Mouse (Mus musculus) thymus, postnatal 10 days (tissue): ENCODE data around the gene Diexf.
A peak's percentile ranks its signal among the peaks of the same experiment; 100 is the strongest.

Experiments
- DNase-seq, 2 experiments: peaks; one replicate each; pipeline ENCODE4 v3.0.0; 2021; ENCODE audit warnings: low spot score in 2 of 2

Gene Diexf

GRCm38 (mm10) chr1:193138669-193139068 is 8.6 kb upstream of the Diexf start:
- DNase-seq, result no peak

DNA sequence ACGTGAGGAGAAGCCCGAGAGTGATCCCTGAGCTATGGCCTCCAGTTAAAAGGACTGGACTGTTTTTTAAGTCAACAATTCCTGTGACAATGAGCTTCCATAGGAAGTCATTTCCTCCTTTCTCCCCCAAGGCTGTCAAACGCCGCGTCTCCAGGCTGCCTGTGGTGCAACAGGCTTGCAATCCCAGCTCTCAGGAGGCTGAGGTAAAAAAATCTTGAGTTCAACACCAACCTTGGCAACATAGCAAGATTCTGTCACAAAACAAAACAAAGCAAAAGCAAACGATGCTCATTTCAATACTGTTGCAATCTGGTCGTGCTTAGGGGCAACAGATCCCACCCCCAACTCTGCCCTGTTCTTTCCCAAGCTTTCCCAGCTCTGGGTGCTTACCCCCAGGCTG is 8.0 kb upstream of the Diexf start:
- no peak for DNase-seq

DNA sequence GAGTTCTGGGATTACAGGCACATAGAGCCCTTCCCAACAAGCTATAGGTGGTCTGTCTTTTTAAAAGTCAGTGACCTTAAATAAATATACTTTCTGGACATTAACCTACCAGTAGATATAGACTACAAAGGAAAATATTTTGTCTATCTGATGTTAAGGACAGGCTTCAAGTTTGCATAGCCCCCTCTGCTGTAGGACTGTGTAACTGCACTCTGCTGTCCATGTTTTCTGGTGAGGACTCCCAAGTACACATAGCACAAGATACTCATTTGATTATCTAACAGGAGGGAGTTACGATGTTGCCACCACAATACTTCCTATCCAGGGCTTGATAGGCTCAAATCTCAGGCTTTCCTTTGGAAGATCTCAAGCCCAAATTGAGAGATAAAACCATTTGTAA is 3.7 kb upstream of the Diexf start:
- DNase-seq, result no peak

GRCm38 (mm10) chr1:193132385-193132784 is 2.3 kb upstream of the Diexf start:
- no peak for DNase-seq

DNA sequence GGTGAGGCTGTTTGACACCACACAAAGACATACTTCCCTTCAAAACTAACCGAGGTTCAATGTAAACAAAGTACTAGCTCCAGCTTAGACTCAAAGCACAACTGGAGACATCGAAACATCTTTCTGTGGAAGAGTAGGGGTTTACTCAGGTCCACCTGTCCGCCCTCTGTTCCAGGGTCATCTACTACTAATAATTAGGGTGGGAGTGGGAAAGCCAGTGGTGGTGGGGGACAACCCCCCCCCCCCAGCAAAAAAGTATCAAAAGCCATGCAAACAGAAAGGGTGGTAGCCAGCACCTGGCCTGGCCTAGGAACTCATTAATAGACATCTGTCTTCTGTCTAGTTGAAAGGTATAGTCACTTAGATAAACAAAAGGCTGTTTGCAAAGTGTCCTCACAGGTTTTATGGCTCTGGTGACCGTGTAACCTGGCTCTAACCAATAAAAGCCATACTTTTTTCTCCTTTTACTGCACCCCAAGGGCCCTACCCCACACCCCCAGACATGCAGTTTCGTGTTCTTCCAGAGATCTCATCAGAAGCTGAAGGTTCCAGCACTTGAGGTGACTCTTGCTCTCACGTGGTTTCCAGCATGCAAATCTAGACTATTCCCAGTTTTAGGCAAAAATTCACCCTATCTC is 1.4 kb upstream of the Diexf start:
- DNase-seq, result no peak

- peak in 1 of 2 experiments; percentile 34 for DNase-seq
These were observed 767 bp upstream of the Diexf start for GRCm38 (mm10) chr1:193130839-193131238.

- DNase-seq, result no peak
These were observed 369 bp upstream of the Diexf start for GRCm38 (mm10) chr1:193130456-193130825.

DNA sequence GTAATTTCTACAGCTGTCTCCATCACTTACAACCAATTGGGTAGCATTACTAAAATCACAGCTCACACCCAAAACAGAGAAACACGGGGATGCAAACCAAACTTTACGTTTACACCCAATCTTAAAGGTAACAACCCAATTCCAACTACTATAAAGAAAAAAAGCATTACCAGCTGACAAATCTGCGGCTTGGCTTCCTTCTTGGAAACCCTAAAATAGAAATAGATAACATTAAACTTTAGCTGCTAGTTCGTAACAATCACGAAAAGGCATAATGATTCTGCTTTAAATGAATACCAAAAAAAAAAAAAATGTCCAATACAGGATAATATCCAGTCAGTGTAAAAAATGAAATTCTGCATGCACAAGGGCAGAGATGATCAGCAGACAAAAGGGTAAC is 751 bp downstream of the Diexf start:
- no peak for DNase-seq

DNA sequence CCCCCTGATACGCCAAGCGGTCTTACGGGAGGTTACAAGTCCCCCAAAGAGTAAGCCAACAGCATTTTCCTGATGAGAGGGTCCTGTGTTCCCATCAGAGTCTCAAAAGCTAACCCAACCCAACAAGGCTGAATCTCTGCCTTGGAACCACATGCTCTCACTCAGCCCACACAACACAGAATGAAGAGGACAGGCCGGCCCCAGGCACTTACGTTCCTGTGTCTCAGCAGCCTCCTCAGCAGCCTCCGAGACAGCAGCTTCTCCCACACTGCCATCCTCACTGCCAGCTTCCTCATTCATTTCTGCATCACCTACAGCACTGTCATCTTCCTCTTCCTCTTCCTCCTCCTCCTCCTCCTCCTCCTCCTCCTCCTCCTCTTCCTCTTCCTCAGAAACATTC is 2.0 kb downstream of the Diexf start:
- no peak for DNase-seq

DNA sequence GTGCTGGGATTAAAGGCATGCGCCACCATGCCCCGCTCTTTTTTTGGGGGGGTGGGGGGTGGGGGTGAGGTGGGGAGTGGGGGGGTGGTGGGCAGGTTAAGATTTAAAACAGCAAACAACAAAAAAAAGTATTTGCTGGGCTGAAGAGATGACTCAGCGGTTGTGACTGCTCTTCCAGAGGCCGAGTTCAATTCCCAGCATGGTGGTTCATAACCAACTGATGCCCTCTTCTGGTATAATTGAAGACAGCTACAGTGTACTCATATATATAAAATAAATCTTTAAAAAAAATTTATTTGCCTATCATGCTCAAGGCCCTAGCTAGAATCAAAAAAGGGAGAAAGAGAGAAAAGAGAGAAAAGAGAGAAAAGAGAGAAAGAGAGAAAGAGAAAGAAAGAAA is 4.2 kb downstream of the Diexf start:
- DNase-seq, result peak in 1 of 2 experiments; percentile 39

DNA sequence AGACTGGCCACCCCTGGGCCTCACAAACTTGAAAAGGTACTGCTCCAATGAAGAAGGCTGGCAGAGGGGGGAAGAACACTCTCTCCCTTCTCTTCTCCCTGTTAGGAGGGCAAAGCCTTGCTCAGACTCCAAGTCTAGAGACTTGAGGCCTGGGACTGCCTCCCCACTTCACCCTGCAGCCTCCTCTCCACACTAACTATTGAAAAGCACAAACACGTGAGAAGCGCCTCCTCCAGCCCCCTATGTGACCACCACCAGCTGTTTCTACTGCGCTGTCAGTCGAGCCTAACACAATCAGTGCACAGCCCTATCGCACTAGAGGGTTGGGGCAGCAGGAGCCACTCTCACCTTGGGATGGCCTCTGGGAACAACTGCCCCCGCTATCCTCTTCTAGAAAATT is 6.8 kb downstream of the Diexf start:
- peak in 1 of 2 experiments; percentile 36 for DNase-seq

GRCm38 (mm10) chr1:193122793-193123192 is 7.3 kb downstream of the Diexf start:
- peak; percentile 66 to 76 for DNase-seq

DNA sequence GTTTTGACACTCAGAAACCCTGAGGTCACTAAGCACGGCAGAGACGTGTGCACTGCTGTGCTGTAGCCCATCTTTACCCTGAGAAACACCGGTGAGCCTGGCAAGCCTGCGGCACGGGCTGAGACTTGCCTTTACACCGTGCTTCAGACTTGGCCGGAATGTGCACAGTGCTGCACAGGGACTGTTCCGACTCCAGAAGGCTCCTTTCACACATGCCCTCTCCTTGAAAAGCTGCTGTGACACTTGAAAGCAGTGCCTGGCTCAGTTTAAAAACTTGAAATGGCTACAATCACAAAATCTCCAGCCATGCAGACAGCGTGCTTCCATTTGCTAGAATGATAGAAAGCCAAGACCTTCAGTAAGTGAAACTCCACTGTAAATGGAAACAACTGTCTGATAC is 18.0 kb downstream of the Diexf start:
- DNase-seq, result no peak

- no peak for DNase-seq
These were observed 27.1 kb downstream of the Diexf start for GRCm38 (mm10) chr1:193102996-193103395.

- DNase-seq, result no peak
These were observed 27.5 kb downstream of the Diexf start for GRCm38 (mm10) chr1:193102556-193102955.

GRCm38 (mm10) chr1:193102029-193102428 is 28.0 kb downstream of the Diexf start:
- DNase-seq, result no peak

- no peak for DNase-seq
These were observed 31.1 kb downstream of the Diexf start for GRCm38 (mm10) chr1:193098946-193099345.

- no peak for DNase-seq
These were observed 36.5 kb downstream of the Diexf start for GRCm38 (mm10) chr1:193093596-193093995.

GRCm38 (mm10) chr1:193092771-193093170 is 37.3 kb downstream of the Diexf start:
- no peak for DNase-seq

DNA sequence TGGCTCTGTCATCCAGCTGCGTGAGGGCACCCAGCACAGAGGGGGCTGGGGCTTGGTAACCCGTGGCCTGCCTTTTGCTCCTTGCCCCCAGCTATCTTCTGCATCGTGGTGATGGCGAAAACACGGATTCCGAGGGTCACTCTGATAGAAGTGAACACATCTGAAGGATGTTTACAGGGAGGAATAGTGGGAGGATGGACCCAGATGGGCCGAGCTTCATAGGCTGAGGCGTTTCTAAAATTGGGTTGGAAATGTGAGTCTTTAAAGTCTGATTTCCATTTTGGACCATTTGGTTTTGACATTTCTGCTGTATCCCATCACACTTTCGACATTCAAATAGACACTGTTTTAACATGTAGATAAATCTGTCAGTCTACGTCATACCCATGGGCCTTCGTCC is 39.2 kb downstream of the Diexf start:
- no peak for DNase-seq

DNA sequence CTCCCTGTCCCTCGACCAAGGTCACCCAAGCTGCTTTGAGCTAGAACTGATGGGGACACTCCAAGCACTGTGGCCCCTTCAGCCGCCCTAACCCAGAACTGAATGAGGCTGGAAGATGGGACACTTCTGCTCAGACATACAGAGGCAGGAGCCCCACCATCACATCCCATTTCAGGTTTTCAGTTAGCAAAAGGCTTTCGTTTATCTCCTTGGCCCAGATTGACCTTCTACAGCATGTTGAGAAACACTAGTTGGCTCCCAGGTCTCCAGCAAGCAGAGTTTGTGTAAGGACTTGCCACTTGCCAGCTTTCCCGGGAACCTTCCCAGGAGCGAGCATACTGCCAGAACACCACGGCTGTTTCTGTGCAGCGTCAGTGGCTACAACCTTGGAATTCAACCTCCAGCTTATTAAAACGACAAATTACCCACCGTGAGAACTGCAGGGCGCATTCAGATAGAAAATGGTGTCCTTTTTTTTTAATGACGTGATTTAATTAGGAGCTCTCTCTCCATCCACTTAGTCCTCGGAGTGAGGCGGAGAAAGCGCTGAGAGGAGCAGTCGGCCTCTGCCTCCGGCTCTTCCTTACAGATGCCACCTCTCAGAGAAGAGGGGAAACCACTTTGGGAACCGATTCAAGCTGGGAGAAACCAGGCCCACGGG is 39.7 kb downstream of the Diexf start:
- no peak for DNase-seq

DNA sequence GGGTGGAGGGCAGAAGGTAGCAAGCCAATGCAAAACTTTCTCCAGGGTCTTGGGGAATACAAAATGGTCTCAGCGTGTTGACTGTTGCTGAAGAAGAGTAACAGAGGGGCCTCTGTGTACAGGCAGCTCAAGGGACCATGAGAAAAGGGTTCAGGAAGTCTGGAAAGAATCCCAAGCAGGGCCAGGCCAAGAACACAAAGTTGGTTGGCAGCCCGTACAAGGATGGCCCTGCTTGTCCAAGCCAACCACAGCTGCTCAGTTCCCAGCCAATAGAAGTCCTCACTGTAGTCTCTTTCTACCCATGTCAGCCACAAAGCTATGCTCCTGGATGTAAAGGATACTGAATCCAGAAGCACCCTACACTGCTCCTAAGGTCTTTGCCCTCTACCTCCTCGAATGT is 40.4 kb downstream of the Diexf start:
- DNase-seq, result no peak

DNA sequence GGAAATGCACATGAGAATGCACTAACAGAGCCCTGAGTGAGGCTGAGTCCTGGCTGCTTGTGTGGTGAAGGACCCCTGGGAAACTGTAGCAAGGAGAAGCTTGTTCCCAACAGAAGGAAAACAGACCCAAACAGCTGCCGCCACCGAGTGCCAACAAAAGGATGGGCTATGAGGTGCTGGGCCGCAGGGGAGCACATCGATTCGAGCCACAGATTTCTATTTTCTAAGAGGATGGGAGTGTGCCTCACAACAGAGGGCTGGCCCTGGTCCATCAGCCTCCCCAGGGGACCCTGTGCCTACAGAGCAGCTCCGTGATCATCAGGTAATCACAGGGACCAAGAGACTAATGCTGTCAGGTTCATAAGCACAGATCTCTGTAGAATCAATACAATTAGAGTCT is 40.9 kb downstream of the Diexf start:
- no peak for DNase-seq
